Mouse (Mus musculus) testis, adult 2 months (tissue): Measurements from ENCODE around the gene Mdp1.

Experiments
- CTCF ChIP-seq: fragments of 200-500 bp; IDR thresholded peaks from 2 replicates; pipeline ENCODE4 v1.5.1; 2012; ENCODE audit warnings: low read depth, mild to moderate bottlenecking, inconsistent platforms, low read length, moderate library complexity; ENCODE audit not compliant: control insufficient read depth, insufficient read depth, insufficient replicate concordance
- POLR2A ChIP-seq: fragments of 200-500 bp; IDR thresholded peaks from 2 replicates; pipeline ENCODE4 v1.6.1; 2012; ENCODE audit warnings: low read depth, mild to moderate bottlenecking, inconsistent platforms, low read length, moderate library complexity; ENCODE audit not compliant: control insufficient read depth

DNA sequence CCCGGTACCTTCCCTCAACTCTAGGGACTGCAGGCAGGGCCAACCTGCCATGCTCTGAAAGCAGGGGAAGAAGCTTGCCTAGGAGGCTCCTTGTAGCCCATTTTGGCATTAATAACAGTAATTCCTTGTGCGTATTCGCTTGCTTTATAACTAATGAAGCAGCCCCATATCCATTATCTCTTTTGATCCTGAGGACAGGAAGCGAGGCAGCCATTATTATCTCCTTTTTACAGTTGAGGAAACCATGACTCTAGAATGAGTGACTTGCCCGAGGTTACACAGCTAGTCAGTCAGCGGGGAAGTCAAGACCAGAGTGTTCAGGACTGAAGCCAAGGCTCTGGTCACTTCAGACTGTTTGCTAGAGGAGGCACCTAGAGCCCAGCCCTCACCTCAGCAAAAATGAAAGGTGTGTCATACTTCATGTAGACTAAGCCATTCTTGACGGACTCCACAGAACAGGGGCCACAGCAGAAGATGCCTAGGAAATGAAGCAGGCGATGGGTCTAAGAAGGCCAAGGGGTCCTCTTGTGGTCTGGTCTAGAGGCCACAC, 45.8 kb upstream of the Mdp1 start:
- TF ChIP-seq POLR2A: no peak
- TF ChIP-seq CTCF: no peak
